Mouse (Mus musculus) kidney, adult 2 months (tissue): ENCODE results near the gene Ace3.

Experiments
- CTCF ChIP-seq: fragments of 200-500 bp; conservative IDR thresholded peaks from 2 replicates; pipeline ENCODE4 v1.5.1; 2011; ENCODE audit warnings: low read depth, mild to moderate bottlenecking, control low read depth, low read length, moderate library complexity, mixed read lengths; ENCODE audit not compliant: insufficient read depth, insufficient read length
- POLR2A ChIP-seq: fragments of 200-500 bp; IDR thresholded peaks from one replicate; pipeline ENCODE4 v1.6.1; 2011; ENCODE audit warnings: low read depth, low read length, control low read depth

DNA sequence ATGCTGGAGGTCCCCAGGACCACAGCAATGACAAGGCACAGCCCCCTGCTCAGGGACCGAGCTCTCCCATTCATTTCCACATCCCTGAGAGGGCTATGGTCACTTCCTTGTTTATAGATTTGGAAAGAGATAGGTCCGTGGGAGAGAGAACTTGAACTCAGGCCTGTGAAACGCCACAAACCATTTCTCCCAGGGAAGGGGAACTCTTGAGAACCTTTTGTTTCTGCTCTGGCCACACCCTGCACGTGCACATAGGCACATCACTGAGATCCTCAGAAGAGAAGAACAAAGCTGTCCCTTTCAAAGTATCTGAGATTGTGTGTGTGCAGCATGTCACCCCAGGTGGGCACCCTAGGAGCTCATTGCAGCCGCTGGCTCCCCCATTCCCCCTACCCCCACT, 15.8 kb upstream of the Ace3 start:
- TF ChIP-seq CTCF (no peak), POLR2A (no peak)
